Mouse (Mus musculus) layer of hippocampus, adult 2 months (tissue): ENCODE data around the gene Traf6. TPM values are rescaled to one million over a fixed set of nuclear protein-coding genes. Genes with fewer than 3 reads are reported as not detected.
A peak's percentile ranks its signal among the peaks of the same experiment; 100 is the strongest.

Experiments used
- DNase-seq, 2 experiments: peaks; one replicate each; pipeline ENCODE4 v3.0.0; 2022; ENCODE audit warnings: low spot score in 2 of 2
- H3K27ac ChIP-seq: fragments of 200-600 bp; 2 replicates; pipeline ENCODE4 v1.8.1; 2022
- H3K4me3 ChIP-seq: fragments of 200-600 bp; 2 replicates; pipeline ENCODE4 v1.8.1; 2022; ENCODE audit warnings: mild to moderate bottlenecking
- CTCF ChIP-seq: fragments of 200-600 bp; conservative IDR thresholded peaks from 2 replicates; pipeline ENCODE4 v1.8.1; 2022; ENCODE audit warnings: antibody characterized with exemption, mild to moderate bottlenecking, moderate library complexity
- long read RNA-seq, 2 experiments: library from polyadenylated mRNA; stranded (forward); transcript quantifications; one replicate each; pipeline ENCODE4 v2.0.0; 2021; ENCODE audit warnings: borderline mapping rate in 2 of 2
- total RNA-seq, 2 experiments: library from RNA; stranded (reverse); gene quantifications; 2 replicates each; pipeline ENCODE4 v1.2.3; 2021

Gene Traf6
- 10 to 100 TPM; 14.1 to 16.8 TPM for total RNA-seq
- long read RNA-seq, experiment 1, full-length matches to known transcripts = 2 of 10 reads
- long read RNA-seq, experiment 1, partial matches to known transcripts = 0 of 10 reads
- long read RNA-seq, experiment 1, other reads (novel, unspliced or antisense) = 8 of 10 reads
- long read RNA-seq, experiment 2, full-length matches to known transcripts = 1 of 13 reads
- long read RNA-seq, experiment 2, partial matches to known transcripts = 1 of 13 reads
- long read RNA-seq, experiment 2, other reads (novel, unspliced or antisense) = 11 of 13 reads

DNA sequence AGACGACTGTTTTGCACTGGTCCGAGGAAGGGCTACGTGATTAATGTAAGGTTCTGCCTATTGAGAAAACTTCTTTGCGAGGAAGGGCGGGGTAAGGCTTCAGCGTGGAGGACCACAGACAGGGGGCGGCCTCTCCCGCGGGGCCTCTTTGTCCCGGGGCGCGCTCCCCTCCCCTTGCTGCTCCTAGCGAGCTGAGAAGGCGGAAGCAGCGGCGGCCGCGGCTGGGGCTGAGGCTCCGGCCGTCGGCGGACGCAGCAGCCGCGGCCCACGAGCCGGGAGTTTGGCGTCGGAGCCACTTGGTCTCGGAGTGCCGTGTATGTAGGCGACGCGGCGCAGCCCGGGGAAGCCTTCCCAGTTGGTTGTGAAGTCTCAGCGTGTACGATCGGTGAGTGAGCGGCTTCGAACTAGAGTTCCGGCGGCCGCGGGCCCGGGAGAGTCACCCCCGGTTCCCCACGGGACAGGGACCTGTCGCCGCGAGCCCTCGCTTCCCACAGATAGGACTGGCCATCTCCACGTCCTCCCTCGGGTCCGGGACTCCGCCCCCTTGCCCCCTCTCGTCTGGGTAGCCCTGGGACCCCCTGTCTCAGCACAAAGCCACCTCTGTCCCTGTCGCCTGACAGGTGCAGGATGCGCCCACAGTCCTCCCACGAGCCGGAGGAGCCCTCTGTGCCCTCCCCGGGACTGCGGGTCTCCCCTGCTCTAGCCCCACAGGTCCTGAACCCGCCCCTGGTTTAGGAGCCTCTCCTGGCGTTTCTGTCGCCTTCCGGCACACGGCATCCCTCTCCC lies at the start of gene Traf6:
TSS of gene Traf6 (plus strand) at position 194 of the 786 bp plus-strand sequence.
- DNase-seq = peak; percentile 86 to 89
- TF ChIP-seq CTCF = peak; percentile 89
- Histone ChIP-seq H3K27ac (peak within 1 kb of the TSS; percentile 92), H3K4me3 (peak within 1 kb of the TSS; percentile 67)

GRCm38 (mm10) chr2:101638979-101639839 lies 39.0 kb upstream of the Traf6 start:
- Histone ChIP-seq H3K4me3 (no peak overlapping the region), H3K27ac (no peak overlapping the region)
- DNase-seq = no peak
- TF ChIP-seq CTCF = no peak

DNA sequence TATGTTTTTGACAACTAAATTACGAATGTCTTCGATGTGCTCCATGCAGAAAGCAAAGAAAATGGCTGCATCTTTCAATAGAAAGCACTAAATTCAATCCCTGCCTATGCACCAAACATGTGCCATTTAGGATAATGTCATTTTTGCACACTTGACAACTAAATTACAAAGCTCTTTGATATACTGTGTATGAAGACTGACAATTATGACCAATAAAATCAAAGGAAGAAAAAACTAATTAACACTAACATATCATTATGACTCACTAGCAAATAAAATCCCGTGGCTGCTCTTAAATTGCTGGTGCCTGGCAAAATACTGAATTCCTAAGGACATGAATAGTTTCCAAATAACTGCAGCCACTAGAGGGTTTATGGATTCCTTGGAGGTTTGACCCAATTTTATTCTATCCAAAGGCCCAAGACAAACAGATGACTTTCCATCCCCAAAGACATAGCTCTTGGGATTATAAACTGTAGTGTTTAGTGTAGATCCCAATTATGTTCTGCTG lies 38.3 kb upstream of the Traf6 start:
- DNase-seq = no peak
- TF ChIP-seq CTCF = peak; percentile 35
- H3K4me3 ChIP-seq = no peak overlapping the region
- no peak overlapping the region for H3K27ac ChIP-seq

DNA sequence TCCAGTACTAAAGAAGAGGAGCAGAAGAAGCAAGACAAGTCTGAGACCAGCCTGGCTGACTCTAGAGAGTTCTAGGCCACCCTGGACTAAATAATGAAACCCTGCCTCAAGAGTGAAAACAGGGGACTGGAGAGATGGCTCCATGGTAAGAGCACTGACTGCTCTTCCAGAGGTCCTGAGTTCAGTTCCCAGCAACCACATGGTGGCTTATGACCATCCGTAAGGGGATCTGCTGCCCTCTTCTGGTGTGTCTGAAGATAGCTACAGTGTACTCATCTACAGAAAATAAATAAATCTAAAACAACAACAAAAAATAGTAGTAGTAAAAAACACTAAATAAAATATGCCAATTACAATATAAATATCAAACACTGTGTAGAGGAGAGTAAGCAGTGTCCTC lies 32.4 kb upstream of the Traf6 start:
- H3K27ac ChIP-seq = no peak overlapping the region

GRCm38 (mm10) chr2:101648361-101648760 lies 29.9 kb upstream of the Traf6 start:
- no peak for TF ChIP-seq CTCF
- DNase-seq = no peak

More for the DNA sequence above, 32.4 kb upstream of the Traf6 start:
- no peak overlapping the region for H3K4me3 ChIP-seq
- DNase-seq = no peak
- TF ChIP-seq CTCF = peak; percentile 45

GRCm38 (mm10) chr2:101649114-101649671 lies 29.0 kb upstream of the Traf6 start, which contains the start of the genes Rag1 and B230118H07Rik:
Gene Rag1, minus strand, starts transcription at chr2:101649501.
Gene B230118H07Rik, minus strand, starts transcription at chr2:101649532.
- no peak for DNase-seq
- Histone ChIP-seq H3K4me3 (no peak within 1 kb of the TSS), H3K27ac (no peak within 1 kb of the TSS)
- no peak for TF ChIP-seq CTCF

More at GRCm38 (mm10) chr2:101648361-101648760, 29.9 kb upstream of the Traf6 start:
- H3K4me3 ChIP-seq = no peak overlapping the region
- H3K27ac ChIP-seq = no peak overlapping the region

DNA sequence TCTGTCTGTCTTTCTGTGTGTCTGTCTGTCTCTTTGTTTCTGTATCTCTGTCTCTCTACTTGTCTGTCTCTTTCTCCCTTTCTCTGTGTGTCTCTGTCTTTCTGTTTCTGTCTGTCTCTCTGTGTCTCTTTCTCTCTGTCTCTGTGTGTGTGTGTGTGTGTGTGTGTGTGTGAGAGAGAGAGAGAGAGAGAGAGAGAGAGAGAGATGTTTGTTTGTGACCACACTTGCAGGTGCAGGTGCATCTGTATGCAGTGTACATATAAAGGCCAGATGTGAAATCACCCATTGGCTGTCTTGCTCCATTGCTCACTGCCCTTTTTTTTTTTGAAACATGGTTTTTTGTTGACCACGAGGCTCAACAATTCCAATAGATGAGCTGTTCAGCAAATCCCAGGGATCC lies 27.8 kb upstream of the Traf6 start:
- TF ChIP-seq CTCF = no peak
- DNase-seq = no peak
- no peak overlapping the region for H3K4me3 ChIP-seq
- H3K27ac ChIP-seq = no peak overlapping the region

GRCm38 (mm10) chr2:101652204-101652920 lies 25.9 kb upstream of the Traf6 start:
- no peak for TF ChIP-seq CTCF
- H3K27ac ChIP-seq = peak overlapping the region; percentile 72; the same call in 1 of the 2 replicates
- DNase-seq = no peak
- H3K4me3 ChIP-seq = peak overlapping the region; percentile 57

DNA sequence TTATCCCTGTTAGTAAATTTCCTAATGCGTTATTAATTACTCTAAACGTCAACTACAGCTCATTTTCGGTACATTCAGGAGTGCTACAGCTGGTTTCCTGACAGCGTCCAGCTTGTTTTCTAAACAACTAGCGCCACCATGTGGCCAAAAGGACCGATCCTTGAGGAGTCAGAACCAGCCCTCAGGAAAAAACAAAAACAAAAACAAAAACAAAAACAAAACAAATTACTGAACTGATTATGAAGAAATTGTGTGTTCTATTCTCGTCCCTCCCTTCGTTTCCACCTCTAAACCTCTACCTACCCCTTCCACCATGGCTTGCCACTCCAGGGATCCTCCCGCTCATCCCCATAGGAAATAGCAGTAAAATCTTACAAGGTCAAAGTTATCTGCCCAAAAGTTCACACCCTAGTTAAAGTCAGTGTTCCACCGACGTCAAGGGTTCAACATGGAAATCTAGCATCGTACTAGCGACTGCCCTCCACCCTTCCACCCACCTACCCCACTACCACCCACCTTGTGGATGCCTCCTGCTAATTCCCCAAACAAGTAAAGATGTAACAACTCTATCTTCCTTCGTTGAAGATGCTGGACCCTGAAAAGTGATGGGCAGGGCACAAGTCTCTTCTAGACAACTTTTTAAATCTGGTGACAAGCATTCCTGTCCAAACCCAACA lies 25.2 kb upstream of the Traf6 start:
- peak overlapping the region; percentile 57 for H3K4me3 ChIP-seq
- H3K27ac ChIP-seq = peak overlapping the region; percentile 72; the same call in 1 of the 2 replicates
- DNase-seq = peak; percentile 73 to 81
- TF ChIP-seq CTCF = peak; percentile 86

- no peak overlapping the region for H3K4me3 ChIP-seq
- no peak for TF ChIP-seq CTCF
- DNase-seq = no peak
- H3K27ac ChIP-seq = no peak overlapping the region
Observed at GRCm38 (mm10) chr2:101660536-101660935, 17.7 kb upstream of the Traf6 start.
